Mouse (Mus musculus): ENCODE measurements around the gene Misp. TPM values are rescaled to one million over a fixed set of nuclear protein-coding genes. Genes with fewer than 3 reads are reported as not detected.

The Misp gene
- total and polyA plus RNA-seq, 3 experiments = not detected

GRCm38 (mm10) chr10:79822372-79822771, 1.6 kb downstream of the Misp start:
- Histone ChIP-seq H3K27ac (ENCODE audit: insufficient read depth, low read depth) (no peak overlapping the region), H3K36me3 (replicated peaks in 1 of 2; ENCODE audit: control insufficient read depth in 1 of 2, insufficient read depth in 1 of 2, low read length in 1 of 2) (no peaks in the 10 kb centered on the region), H3K9ac (ENCODE audit: insufficient read depth, low read depth) (no peak overlapping the region), H3K4me3 (replicated peaks in 1 of 3; ENCODE audit: low read depth in 2 of 3, low read length in 2 of 3, poor library complexity in 1 of 3) (no peak overlapping the region), H3K79me2 (replicated peaks; ENCODE audit: control insufficient read depth, extremely low read depth, insufficient read depth, poor library complexity, severe bottlenecking) (no peaks in the 10 kb centered on the region), H3K4me1 (ENCODE audit: control insufficient read depth in 1 of 2, insufficient read depth in 2 of 2) (peaks cover 2 to 5% of the 10 kb centered on the region in 2 experiments; a peak in 2 of 4 replicates), H3K9me3 (replicated peaks; ENCODE audit: low read length) (peaks cover 3% of the 10 kb centered on the region), H3K4me2 (ENCODE audit: insufficient read depth, low read depth, poor library complexity, severe bottlenecking) (no peak overlapping the region), H3K27me3 (replicated peaks) (peaks cover 78% of the 10 kb centered on the region)
- no peak for TF ChIP-seq EP300 (IDR thresholded peaks at IDR 0.05; ENCODE audit: low read length)
- TF ChIP-seq POLR2A (IDR thresholded peaks at IDR 0.05; ENCODE audit: low read depth, low read length) = no peak
- TF ChIP-seq MAZ (IDR thresholded peaks at IDR 0.05; ENCODE audit: low read depth, low read length) = no peak
- TF ChIP-seq NRF1 (IDR thresholded peaks at IDR 0.05; ENCODE audit: low read depth, low read length) = no peak
- TF ChIP-seq KAT2A (IDR thresholded peaks at IDR 0.05; ENCODE audit: insufficient replicate concordance, low read length) = no peak
- no peak for TF ChIP-seq NELFE (IDR thresholded peaks at IDR 0.05; ENCODE audit: low read depth, low read length)
- no peak for TF ChIP-seq JUN (IDR thresholded peaks at IDR 0.05; ENCODE audit: insufficient read depth, low read depth, low read length)
- TF ChIP-seq USF1 (IDR thresholded peaks at IDR 0.05; ENCODE audit: low read depth, low read length) = no peak
- dilution Hi-C loops (cut with MboI; ENCODE audit: extremely low pct_ligation_motif_present, extremely low pct_unique_long_range_greater_than_20kb, low sequenced_read_pairs) (no loop called here), in situ Hi-C loops (cut with MboI; ENCODE audit: low pct_ligation_motif_present, low pct_unique_long_range_greater_than_20kb, low sequenced_read_pairs) (no loop called here)
- no peak for DNase-seq (ENCODE audit: extremely low read depth)

- Histone ChIP-seq H3K4me2 (ENCODE audit: insufficient read depth, low read depth, poor library complexity, severe bottlenecking) (no peak overlapping the region), H3K4me1 (ENCODE audit: control insufficient read depth in 1 of 2, insufficient read depth in 2 of 2) (peaks cover 2 to 5% of the 10 kb centered on the region in 2 experiments; a peak in 2 of 4 replicates), H3K36me3 (replicated peaks in 1 of 2; ENCODE audit: control insufficient read depth in 1 of 2, insufficient read depth in 1 of 2, low read length in 1 of 2) (no peaks in the 10 kb centered on the region), H3K9ac (ENCODE audit: insufficient read depth, low read depth) (no peak overlapping the region), H3K27me3 (replicated peaks) (peaks cover 83% of the 10 kb centered on the region), H3K27ac (ENCODE audit: insufficient read depth, low read depth) (no peak overlapping the region), H3K79me2 (replicated peaks; ENCODE audit: control insufficient read depth, extremely low read depth, insufficient read depth, poor library complexity, severe bottlenecking) (no peaks in the 10 kb centered on the region), H3K9me3 (replicated peaks; ENCODE audit: low read length) (peaks cover 3% of the 10 kb centered on the region), H3K4me3 (replicated peaks in 1 of 3; ENCODE audit: low read depth in 2 of 3, low read length in 2 of 3, poor library complexity in 1 of 3) (no peak overlapping the region)
- TF ChIP-seq MAFK (IDR thresholded peaks at IDR 0.05; ENCODE audit: insufficient replicate concordance, low read length) (no peak), CTCF (conservative IDR thresholded peaks at IDR 0.05 in 1 of 2, IDR thresholded peaks at IDR 0.05 in 1 of 2; ENCODE audit: low read depth in 2 of 2, low read length in 2 of 2) (no peak), MXI1 (IDR thresholded peaks at IDR 0.05; ENCODE audit: low read depth, low read length) (no peak), MYC (IDR thresholded peaks at IDR 0.05; ENCODE audit: low read depth, low read length) (no peak), CHD1 (IDR thresholded peaks at IDR 0.05; ENCODE audit: low read depth, low read length) (no peak), KAT2A (IDR thresholded peaks at IDR 0.05; ENCODE audit: insufficient replicate concordance, low read length) (no peak), USF2 (conservative IDR thresholded peaks at IDR 0.05; ENCODE audit: low read depth, low read length) (no peak), JUN (IDR thresholded peaks at IDR 0.05; ENCODE audit: insufficient read depth, low read depth, low read length) (no peak), MAZ (IDR thresholded peaks at IDR 0.05; ENCODE audit: low read depth, low read length) (no peak), USF1 (IDR thresholded peaks at IDR 0.05; ENCODE audit: low read depth, low read length) (no peak), POLR2AphosphoS2 (IDR thresholded peaks at IDR 0.05; ENCODE audit: low read depth, low read length) (no peak)
- dilution Hi-C loops (cut with MboI; ENCODE audit: extremely low pct_ligation_motif_present, extremely low pct_unique_long_range_greater_than_20kb, low sequenced_read_pairs) (no loop called here), in situ Hi-C loops (cut with MboI; ENCODE audit: low pct_ligation_motif_present, low pct_unique_long_range_greater_than_20kb, low sequenced_read_pairs) (no loop called here)
- no peak for DNase-seq (ENCODE audit: extremely low read depth)
These were observed 2.2 kb downstream of the Misp start for GRCm38 (mm10) chr10:79823011-79823410.

Data from CH12.LX (cell line).